Mouse (Mus musculus): ENCODE data around the gene Grid2.

Grid2 gene

GRCm38 (mm10) chr6:64727751-64728403 lies 1472.2 kb downstream of the Grid2 start:
- DNase-seq (ENCODE audit: inconsistent age in 2 of 2, low spot score in 1 of 2), result peak; percentile 56 to 89

- peak; percentile 55 to 85 for DNase-seq (ENCODE audit: inconsistent age in 2 of 2, low spot score in 1 of 2)
These were observed 1473.0 kb downstream of the Grid2 start, which contains the start of gene Atoh1 for GRCm38 (mm10) chr6:64728499-64729198. Gene Atoh1, plus strand, starts transcription at chr6:64729125.

DNA sequence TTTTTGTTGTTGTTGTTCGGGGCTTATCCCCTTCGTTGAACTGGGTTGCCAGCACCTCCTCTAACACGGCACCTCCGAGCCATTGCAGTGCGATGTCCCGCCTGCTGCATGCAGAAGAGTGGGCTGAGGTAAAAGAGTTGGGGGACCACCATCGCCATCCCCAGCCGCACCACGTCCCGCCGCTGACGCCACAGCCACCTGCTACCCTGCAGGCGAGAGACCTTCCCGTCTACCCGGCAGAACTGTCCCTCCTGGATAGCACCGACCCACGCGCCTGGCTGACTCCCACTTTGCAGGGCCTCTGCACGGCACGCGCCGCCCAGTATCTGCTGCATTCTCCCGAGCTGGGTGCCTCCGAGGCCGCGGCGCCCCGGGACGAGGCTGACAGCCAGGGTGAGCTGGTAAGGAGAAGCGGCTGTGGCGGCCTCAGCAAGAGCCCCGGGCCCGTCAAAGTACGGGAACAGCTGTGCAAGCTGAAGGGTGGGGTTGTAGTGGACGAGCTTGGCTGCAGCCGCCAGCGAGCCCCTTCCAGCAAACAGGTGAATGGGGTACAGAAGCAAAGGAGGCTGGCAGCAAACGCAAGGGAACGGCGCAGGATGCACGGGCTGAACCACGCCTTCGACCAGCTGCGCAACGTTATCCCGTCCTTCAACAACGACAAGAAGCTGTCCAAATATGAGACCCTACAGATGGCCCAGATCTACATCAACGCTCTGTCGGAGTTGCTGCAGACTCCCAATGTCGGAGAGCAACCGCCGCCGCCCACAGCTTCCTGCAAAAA lies 1473.7 kb downstream of the Grid2 start:
- DNase-seq (ENCODE audit: inconsistent age in 2 of 2, low spot score in 1 of 2), result peak; percentile 25 to 71

- DNase-seq (ENCODE audit: inconsistent age in 2 of 2, low spot score in 1 of 2), result no peak
These were observed 1474.4 kb downstream of the Grid2 start for GRCm38 (mm10) chr6:64730030-64730429.

GRCm38 (mm10) chr6:64730506-64731020 lies 1474.9 kb downstream of the Grid2 start:
- DNase-seq (ENCODE audit: inconsistent age in 2 of 2, low spot score in 1 of 2), result peak in 1 of 2 experiments; percentile 22

GRCm38 (mm10) chr6:64731126-64731525 lies 1475.5 kb downstream of the Grid2 start:
- DNase-seq (ENCODE audit: inconsistent age in 2 of 2, low spot score in 1 of 2), result no peak

DNA sequence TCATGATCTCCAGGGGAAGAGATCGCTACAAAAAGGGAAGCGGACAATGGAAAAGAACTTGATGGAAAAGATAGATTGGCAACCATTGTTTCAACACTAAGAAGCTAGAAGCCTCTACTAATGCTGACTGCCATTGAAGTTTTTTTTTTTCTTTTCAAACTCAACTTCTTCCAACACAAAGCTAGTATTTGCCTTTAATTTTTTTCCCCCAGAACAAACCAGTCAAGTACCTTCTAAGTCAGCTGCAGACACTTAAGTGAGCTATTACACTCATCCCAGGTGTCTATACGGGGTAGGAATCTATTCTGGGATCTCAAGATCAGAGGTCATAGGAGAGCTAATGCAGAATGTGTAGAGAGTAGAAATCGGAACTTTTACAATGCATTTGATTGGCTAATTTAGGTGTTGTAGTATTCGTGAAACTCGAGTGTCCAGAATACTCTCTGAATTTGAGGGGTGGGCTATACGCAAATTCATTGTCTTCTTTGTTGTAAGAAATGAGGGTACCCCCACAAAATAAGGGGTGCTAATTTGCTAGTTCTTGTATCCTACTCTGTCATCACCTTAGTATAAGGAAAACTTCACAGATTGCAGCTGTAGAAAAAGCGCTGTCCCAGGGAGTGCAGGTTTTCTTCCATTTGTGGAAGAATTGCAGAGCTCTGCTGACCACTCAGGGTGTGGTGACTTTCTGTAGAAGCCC lies 1476.1 kb downstream of the Grid2 start:
- DNase-seq (ENCODE audit: inconsistent age in 2 of 2, low spot score in 1 of 2), result no peak

- DNase-seq (ENCODE audit: inconsistent age in 2 of 2, low spot score in 1 of 2), result no peak
These were observed 1477.6 kb downstream of the Grid2 start for GRCm38 (mm10) chr6:64733311-64733710.

DNA sequence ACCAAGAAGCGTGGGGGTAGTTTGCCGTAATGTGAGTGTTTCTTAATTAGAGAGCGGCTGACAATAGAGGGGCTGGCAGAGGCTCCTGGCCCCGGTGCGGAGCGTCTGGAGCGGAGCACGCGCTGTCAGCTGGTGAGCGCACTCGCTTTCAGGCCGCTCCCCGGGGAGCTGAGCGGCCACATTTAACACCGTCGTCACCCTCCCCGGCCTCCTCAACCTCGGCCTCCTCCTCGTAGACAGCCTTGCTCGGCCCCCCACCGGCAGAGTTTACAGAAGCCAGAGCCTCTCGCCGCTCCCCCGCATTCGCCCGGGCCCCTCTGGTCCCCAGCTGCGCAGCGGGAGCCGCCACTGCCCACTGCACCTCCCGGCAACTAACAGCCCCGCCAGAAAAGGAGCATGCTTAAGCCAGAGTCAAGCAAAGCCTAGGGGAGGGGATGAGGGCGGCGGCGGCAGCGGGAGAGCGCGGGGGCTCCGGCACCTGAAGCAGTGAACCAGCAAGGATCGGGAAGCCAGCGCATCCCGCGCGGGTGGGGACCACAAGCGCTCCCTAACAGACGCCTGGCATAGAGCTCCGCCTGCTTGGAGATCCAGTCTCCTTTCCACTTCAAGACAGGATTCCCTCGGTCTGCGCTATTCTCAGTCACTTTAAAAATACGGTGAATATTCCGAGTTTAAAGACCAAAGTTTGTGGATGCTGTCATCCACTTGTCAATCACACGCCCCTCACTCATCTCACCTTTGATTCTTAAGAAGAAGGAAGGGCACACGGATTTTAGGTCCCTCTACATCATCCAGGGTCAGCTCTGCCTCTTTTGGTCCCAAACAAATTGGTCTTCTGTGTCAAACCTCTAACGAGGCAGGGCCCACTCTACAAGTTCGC lies 1479.0 kb downstream of the Grid2 start:
- DNase-seq (ENCODE audit: inconsistent age in 2 of 2, low spot score in 1 of 2), result peak; percentile 6 to 33

DNA sequence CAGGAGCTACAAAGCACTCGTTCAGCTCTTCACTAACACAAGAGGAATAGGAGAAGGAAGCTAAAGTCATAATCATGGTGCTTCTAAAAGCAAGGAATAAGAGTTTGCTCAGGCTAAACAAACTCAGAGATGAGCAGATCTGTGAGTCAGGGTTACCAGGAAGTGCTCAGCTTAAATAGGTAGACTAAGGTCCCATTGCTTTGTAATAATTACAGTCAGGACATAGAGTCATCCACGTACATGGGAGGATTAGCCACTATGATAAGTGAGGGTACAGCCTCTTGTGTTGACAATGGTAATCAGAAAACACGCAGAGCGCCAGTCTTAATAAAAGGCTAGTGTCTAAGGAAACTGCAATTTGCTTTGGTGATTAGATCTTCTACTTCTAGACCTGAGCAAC lies 1480.6 kb downstream of the Grid2 start:
- DNase-seq (ENCODE audit: inconsistent age in 2 of 2, low spot score in 1 of 2), result no peak

DNA sequence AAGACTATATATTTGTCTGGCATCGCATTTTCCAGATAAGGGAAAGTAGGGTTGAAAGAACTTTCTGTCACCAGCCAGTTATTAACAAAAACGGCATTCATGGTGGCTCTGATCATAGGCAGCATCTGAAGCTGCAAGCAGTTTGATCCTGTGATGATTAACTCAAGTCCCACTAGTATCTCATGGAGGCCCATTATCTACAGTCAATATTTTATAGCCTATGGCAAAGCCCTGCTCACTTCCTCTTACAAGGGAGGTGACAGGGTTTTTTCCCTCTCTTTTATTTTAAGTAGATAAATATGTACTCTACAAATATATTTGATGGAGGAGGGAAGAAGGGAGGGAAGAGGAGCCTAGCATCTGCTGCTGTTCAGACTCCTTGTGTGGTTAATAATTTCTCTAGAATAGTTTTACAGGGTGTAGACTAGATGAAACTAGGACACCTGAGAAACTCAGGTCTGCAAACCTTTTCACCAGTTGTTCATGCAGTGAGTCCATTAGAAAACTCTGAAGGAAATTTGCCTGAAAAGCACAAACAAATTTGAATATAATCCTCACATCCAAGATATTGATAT lies 1487.3 kb downstream of the Grid2 start:
- DNase-seq (ENCODE audit: inconsistent age in 2 of 2, low spot score in 1 of 2), result no peak

All from adrenal gland, adult (tissue).